Mouse (Mus musculus) left cerebral cortex, adult 18-20 months (tissue): Measurements from ENCODE around the gene Irgm2. TPM values are rescaled to one million over a fixed set of nuclear protein-coding genes. Genes with fewer than 3 reads are reported as not detected.
"Not testable (repeated sequence)": the region's sequence is repeated elsewhere in the genome, so short reads cannot be mapped to it uniquely, and the experiment has no call there.

ENCODE experiments used
- DNase-seq, 2 experiments: peaks; one replicate each; pipeline ENCODE4 v3.0.0; 2021 to 2022; ENCODE audit warnings: low spot score in 2 of 2, mixed read lengths in 1 of 2
- long read RNA-seq, 2 experiments: library from polyadenylated mRNA; stranded (forward); transcript quantifications; one replicate each; pipeline ENCODE4 v2.0.0; 2021
- total RNA-seq, 2 experiments: library from RNA; stranded (reverse); gene quantifications; 2 replicates each; pipeline ENCODE4 v1.2.3; 2021

The Irgm2 gene
- total RNA-seq = 1 to 10 TPM; 2.4 to 3.6 TPM
- long read RNA-seq, experiment 1, partial matches to known transcripts = 0 of 4 reads
- long read RNA-seq, experiment 1, other reads (novel, unspliced or antisense) = 3 of 4 reads
- long read RNA-seq, experiment 2, partial matches to known transcripts = 0 of 1 reads
- long read RNA-seq, experiment 2, other reads (novel, unspliced or antisense) = 1 of 1 reads

DNA sequence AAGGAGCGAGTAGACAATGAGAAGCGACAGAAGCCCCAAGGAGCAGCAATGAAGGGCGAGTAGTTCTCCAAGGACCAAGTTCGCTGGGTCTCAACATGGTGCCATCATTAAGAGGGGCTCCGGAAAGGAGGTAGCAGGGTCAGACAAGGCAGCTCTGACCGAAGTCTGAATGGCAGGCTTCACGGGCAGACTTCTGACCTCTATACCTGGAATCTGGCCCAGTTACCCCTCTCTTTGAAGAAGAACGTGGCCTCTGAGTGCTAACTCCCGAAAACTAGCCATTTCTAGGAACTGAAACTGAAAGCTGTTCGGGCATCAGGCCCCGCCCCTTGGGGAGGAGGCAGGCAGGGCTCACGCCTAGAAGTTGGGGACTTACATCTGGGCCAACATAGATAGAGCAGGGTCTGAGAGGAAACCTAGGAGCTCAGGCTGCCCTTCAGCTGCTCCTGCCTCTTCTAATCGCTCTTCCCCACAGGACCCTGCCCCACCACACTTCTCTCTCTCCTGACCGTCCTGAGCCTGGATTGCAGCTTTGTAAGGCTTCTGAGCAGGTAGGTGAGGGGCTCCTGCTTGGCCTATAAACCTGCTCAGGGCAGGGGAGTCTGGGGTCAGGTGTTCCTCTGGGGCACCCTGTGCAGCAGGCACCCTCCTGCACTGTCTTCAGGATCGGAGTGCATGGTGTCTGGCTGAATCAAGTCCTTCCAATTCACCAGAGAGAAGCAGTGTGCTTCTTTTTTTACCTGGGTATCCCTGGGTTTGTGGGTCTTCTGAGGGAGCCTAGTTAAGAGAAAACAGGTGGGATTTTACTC lies at the start of gene Irgm2, which contains the start of gene Igtp:
Irgm2 (plus strand) TSS at position 390 of the 809 bp plus-strand sequence.
Igtp (plus strand) TSS at position 328 of the 809 bp plus-strand sequence.
- peak; percentile 54 to 55 for DNase-seq

GRCm38 (mm10) chr11:58155458-58155857 lies 44.0 kb upstream of the Irgm2 start:
- DNase-seq = no peak

DNA sequence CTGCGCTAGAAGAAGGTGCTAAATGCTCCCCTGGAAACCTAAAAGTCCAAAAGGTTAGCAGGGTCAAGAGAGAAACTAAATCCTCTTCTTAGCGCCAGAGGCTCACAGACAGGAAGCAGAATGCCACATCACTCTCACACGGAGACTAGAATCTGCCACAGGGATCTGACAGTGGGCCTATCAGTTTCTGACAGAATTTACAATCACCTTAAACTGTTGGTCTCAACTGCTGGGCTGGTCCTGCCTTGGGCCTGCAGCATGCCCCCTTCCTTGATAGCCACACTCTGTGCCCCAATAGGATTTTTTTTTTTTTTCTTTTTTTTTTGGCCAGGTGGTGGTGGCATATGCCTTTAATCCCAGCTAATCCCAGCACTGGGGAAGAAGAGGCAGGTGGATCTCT lies 42.5 kb upstream of the Irgm2 start:
- DNase-seq = no peak

GRCm38 (mm10) chr11:58165072-58165471 lies 34.3 kb upstream of the Irgm2 start:
- DNase-seq = no peak

GRCm38 (mm10) chr11:58167822-58168166 lies 31.6 kb upstream of the Irgm2 start:
- DNase-seq = no peak

GRCm38 (mm10) chr11:58168167-58168915 lies 31.1 kb upstream of the Irgm2 start, which contains the start of gene Gemin5:
Gene Gemin5, minus strand, starts transcription at chr11:58168539.
- peak; percentile 83 to 89 for DNase-seq

DNA sequence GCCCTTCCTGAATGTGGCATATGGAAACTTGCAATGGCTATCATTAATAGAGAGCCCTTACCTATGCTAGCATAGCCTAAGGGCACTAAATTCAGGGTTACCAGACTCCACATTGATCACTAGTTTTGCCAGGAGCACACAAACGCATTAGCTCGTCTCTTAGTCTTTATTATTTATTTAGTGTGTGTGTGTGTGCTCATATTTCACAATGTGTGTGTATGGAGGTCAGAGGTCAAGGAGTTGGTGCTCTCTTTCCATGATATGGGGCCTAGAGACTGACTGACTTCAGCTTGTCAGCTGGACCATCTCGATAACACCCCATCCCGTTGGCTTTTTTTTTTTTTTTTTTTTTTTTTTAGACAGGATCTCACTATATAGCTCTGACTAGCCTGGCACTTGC lies 29.8 kb upstream of the Irgm2 start:
- DNase-seq = no peak

DNA sequence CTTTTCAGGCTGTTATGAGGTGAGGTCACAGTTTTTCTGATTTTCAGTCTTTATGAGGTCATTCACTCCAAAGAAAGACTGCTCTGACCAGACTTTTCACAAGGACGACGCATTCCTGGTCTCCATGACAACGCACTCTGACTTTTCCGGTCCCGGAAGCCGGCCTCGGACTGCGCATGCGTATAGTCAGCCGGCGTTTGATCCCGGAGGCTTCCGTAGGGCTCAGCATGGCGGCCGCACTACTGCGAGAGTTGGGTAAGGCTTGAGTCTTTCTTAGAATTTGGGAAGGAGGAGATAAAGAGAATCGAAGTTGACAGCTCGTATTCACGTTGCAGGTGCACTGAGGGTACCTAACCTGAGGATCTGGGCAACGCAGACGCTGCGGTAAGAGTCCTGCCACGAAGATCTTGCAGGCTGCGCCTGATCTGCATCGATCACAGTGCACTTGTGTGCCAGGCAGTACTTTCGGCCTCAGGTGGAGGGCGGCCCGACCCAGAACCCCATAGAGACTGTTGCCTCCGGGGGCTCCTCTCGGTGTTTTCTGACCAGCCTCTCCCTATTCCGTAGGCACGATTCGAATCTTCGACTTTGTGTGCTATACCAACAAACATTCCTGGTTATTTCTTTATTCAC lies 27.8 kb upstream of the Irgm2 start, which contains the start of gene Mrpl22:
Mrpl22 (plus strand) TSS at position 203 of the 633 bp plus-strand sequence.
- peak; percentile 97 for DNase-seq

DNA sequence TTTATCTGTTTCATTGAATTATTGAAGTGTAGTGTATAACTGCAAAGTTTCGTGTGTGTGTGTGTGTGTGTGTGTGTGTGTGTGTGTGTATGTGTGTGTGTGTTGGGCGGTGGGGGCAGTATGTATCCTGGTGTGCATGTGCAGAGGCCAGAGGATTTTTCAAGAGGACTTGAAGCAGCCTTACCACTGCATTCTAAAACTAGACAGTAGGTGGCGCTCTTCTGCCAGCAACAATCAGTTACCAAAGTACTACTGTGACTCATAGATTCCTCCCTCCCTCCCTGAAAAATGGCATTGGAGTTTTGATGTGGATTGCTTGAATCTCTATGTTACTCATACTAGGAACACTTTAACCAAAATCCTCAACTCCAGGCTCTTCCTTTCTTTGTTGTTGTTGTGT lies 19.9 kb upstream of the Irgm2 start:
- peak; percentile 80 to 85 for DNase-seq

- not testable (repeated sequence) for DNase-seq
Measured at GRCm38 (mm10) chr11:58179986-58180385, 19.4 kb upstream of the Irgm2 start.

DNA sequence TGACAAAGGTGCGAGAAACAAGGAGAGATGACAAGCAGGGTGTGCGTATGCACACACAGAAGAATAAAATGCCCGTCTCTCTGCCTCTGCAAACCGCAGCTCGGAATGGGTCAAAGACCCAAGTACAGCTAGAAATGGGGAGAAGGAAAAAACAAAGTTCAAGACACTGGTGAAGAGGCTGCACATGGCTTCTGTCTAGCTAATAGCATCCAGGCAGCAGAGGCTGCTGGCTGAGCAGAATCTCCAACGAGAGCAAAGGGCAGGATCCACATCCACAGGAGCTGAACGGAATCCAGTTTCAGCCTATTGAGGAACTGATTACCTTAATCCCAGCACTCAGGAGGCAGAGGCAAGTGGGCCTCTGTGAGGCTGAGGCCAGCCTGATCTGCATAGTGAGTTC lies 18.7 kb upstream of the Irgm2 start:
- DNase-seq = no peak

GRCm38 (mm10) chr11:58183579-58183978 lies 15.8 kb upstream of the Irgm2 start:
- DNase-seq = no peak

GRCm38 (mm10) chr11:58189675-58190074 lies 9.7 kb upstream of the Irgm2 start:
- no peak for DNase-seq

DNA sequence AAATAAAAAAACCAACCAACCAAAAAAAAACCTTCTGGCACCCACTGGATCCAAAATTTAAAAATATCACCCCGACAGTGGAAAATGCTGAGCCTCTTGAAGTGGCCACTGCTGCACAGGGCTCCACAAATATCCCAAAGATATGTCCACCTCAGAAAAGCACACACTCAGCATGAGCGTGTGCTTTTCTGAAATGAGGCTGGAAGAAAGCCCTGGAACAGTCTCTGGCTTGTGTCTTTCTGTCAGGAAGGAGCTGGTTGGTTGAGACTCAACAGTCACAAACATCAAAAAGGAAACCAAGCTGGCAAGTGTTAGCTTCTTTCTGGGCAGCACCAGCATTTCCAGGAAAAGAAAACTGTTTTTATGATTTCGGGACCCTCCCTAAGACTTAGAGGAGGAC lies 6.1 kb upstream of the Irgm2 start:
- DNase-seq = peak in 1 of 2 experiments; percentile 7

DNA sequence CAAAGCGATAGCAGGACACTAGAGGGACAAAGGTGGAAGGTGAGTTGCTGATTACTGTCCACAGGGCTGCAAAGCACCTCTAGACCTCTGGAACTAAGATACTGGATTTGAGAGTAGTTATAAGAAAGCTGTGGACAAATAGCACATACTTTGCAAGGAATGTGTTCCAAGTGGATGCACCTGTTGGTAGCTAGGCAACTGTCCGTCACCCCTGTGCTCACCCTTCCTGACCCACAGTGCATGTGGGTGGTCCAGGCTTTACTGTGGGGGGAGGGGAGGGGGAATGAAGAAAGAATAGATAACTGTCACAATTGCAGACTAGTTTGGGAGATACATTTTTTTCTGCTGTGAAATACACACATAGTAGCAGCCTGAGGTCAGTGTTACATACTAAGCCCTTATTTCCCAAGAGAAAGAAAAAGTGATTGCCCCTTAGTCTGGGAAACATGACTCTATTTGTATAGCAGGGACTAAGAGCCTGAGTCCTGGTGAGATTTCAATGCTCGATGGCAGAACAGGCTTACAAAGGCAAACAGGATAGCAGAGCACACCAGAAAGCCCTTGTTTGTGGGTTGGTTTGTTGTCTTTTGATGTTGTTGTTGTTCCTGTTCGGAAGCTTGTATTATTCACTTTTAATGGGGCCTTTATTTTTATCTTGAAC lies 5.4 kb upstream of the Irgm2 start:
- DNase-seq = no peak

GRCm38 (mm10) chr11:58198663-58199062 lies 755 bp upstream of the Irgm2 start:
- DNase-seq = no peak

- DNase-seq = no peak
Measured at GRCm38 (mm10) chr11:58200226-58200625, 808 bp downstream of the Irgm2 start.

GRCm38 (mm10) chr11:58201052-58201451 lies 1.6 kb downstream of the Irgm2 start:
- DNase-seq = no peak

GRCm38 (mm10) chr11:58210321-58210886 lies 11.0 kb downstream of the Irgm2 start:
- no peak for DNase-seq

- DNase-seq = no peak
Measured at GRCm38 (mm10) chr11:58211062-58211681, 11.8 kb downstream of the Irgm2 start.
